Mouse (Mus musculus): Measurements from ENCODE around the gene Cep104.

Gene Cep104

DNA sequence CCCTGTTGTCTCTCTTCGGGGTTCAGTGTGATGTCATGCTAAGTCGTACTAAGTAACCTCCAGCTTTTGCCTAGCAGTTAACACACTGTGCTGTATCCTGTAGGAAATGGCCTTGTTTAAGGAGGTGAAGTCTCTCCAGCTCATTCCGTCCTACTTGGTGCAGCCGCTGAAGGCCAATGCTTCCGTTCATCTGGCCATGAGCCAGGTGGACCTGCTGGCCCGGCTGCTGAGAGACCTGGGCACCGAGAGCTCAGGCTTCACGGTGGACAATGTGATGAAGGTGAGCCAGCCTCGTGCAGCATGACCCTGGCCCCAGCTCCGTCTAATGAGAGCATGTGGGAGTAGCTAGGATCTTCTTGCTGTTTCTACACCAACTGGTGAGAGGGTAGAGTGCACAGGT is 17.7 kb downstream of the Cep104 start:
- no peak for DNase-seq (ENCODE audit: low spot score in 2 of 2)

DNA sequence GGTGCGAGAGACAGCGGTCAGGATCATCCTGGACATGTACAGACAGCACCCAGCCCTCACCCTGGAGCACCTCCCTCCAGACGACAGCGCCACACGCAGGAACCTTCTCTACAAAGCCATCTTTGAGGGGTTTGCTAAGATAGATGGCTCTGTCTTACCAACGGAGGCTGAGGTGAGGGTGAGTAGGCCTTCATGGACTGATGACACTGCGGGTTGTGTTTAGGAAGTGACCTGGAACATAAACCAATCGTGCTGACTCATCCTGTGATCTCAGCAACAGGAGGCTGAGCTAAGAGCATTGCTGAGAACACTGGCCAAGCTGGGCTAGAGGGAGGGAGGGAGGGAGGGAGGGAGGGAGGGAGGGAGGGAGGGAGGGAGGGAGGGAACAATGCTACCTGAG is 18.5 kb downstream of the Cep104 start:
- DNase-seq (ENCODE audit: low spot score in 2 of 2) = no peak

DNA sequence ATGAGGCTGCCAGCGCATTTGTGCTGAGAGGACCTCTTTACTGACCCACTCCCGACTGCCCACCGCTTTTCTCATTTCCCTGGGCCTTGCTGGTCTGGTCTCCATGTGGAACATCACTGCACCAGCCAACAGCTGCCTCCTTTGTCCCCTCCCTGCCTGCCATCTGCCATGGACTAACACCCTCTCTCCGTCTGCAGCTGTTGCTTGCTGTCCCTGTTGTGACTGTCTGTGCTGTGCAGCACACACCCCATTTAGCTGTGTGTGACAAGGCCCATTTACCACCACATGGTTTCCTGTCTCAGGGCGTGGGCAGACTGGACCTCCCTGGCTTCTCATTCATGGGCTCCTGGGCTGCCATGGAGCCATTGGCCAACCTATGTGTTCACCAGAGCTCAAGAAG is 30.5 kb downstream of the Cep104 start:
- DNase-seq (ENCODE audit: low spot score in 2 of 2) = no peak

DNA sequence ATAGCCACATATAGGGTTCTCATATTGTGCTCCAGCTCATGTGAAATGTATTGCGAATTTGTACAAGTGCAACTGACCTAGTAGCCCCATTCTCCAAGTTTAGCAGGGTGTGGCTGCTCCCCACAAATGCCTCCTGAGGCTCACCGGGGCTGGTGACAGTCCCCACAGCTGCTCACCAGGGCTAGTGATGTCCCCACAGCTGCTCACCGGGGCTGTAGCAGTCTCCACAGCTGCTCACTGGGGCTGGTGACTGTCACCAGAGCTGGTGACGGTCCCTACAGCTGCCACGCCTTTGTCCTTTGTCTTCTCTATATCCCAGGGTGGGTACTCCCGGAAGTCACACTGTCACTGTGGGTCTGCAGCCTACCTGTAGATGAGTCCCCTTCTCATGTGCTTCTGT is 31.3 kb downstream of the Cep104 start:
- no peak for DNase-seq (ENCODE audit: low spot score in 2 of 2)

DNA sequence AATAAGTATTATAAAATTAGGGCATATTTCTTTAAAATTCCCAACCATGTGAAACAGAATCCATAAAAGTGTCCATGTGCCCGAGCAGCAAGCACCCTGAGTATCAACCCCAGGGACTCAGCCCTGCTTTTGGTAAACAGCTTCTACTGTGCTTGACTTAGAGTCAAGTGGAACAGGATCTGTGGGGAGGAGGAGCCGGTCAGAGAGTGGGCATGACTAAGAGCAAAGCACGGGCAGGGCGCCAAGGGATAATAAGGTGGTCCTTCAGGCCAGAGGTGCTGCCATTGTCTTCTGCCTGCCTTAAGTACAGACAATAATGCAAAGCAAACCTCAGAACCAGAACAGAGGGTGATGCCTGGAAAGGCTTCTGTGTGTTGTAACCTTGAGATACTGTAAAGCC is 32.8 kb downstream of the Cep104 start:
- no peak for DNase-seq (ENCODE audit: low spot score in 2 of 2)

DNA sequence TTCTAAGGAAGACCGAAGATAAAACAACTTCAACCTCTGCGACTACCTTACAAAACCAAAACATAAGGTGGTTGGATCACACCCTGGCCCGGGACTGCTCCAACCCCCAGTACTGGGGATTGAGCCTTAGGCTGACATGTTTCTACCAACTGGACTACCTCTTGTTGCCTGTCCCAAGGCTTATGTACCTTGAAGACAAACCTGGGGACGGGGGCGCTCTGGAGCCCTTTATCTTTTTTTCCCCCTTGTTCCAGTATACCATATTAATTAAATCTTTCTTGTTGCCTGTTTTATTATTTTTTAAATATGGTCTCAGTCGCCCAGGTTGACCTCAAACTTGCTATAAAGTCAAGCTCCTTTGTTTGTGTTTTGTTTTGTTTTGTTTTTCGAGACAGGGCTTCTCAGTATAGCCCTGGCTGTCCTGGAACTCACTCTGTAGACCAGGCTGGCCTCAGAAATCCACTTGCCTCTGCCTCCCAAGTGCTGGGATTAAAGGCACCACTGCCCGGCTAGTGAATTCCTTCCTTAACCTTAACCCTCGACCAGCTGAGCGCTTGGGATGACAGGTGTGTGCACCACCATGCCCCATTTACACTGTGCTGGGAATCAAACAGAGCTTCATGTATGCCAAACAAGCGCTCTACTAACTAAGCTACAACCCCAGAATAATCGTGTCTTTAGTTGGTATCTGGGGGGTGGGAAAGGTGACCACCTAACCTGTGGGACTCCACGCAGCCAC is 36.1 kb downstream of the Cep104 start:
- DNase-seq (ENCODE audit: low spot score in 2 of 2) = no peak

DNA sequence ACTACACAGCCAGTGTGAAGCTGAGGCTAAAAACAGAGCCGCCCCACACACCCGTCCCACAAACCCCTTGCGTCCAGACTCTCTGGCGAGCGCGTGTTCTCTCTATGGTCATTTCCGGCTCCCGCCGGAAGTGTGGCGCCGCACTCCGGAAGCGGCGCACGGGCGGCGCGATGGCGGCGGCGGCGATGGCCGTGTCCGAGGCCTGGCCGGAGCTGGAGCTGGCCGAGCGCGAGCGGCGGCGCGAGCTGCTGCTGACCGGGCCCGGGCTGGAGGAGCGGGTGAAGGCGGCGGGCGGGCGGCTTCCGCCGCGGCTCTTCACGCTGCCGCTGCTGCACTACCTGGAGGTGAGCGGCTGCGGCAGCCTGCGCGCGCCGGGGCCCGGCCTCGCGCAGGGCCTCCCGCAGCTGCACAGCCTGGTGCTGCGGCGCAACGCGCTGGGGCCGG is 36.7 kb downstream of the Cep104 start, which contains the start of gene Lrrc47:
Lrrc47 (plus strand) TSS at position 86 of the 444 bp plus-strand sequence.
- peak; percentile 67 to 82 for DNase-seq (ENCODE audit: low spot score in 2 of 2)

DNA sequence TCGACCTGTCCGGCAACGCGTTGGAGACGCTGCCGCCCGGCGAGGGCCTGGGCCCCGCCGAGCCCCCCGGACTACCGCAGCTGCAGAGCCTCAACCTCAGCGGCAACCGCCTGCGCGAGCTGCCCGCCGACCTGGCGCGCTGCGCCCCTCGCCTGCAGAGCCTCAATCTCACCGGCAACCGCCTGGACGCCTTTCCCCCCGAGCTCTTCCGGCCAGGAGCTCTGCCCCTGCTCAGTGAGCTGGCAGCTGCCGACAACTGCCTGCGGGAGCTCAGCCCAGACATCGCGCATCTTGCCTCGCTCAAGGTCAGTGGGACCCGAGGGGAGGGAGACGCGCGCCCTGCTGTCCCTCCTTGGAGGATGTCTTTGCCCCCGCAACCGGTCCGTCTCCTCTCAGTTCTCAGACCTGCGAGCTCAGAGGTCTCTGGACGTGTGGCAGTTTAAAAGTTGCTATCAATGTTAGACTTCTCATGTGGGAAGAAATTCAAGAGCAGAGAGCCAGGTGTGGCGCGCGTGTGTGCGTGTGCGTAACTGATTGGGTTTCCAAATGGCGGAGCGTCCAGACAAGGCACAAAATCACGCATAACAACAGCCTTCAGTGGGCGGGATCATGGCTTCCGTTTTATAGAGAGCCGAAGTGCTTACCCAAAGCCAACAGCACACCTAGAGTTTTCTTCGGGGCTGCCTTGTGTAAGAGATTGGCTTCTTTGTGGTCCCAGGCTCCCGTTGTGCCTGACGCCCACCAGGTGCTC is 37.3 kb downstream of the Cep104 start:
- no peak for DNase-seq (ENCODE audit: low spot score in 2 of 2)

DNA sequence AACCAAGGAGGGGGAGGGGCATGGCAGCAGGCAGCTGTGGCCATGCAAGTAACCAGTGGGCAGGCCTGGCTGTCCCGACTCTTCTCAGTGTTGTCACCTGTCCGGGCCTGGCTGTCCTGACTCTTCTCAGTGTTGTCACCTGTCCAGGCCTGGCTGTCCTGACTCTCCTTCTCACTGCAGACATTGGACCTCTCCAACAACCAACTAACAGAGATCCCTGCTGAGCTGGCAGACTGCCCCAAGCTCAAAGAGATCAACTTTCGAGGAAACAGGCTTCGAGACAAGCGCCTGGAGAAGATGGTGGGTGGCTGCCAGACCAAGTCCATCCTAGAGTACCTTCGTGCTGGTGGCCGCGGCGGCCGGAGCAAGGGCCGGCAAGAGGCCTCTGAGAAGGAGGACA is 40.5 kb downstream of the Cep104 start:
- DNase-seq (ENCODE audit: low spot score in 2 of 2) = no peak

DNA sequence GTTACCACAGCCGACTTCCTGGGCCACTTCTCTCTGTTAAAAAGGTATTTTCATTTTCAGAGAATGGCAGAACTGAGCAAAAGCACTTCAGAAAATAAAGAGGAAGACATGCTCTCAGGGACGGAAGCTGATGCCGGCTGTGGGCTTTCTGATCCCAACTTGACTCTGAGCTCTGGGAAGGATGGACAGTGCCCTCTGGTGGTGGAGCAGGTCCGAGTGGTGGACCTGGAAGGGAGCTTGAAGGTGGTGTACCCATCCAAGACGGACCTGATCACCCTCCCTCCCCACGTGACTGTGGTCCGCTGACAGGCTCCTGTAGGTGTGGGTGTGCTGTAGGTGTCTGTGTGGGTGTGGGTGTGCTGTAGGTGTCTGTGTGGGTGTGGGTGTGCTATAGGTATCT is 44.6 kb downstream of the Cep104 start:
- no peak for DNase-seq (ENCODE audit: low spot score in 2 of 2)

DNA sequence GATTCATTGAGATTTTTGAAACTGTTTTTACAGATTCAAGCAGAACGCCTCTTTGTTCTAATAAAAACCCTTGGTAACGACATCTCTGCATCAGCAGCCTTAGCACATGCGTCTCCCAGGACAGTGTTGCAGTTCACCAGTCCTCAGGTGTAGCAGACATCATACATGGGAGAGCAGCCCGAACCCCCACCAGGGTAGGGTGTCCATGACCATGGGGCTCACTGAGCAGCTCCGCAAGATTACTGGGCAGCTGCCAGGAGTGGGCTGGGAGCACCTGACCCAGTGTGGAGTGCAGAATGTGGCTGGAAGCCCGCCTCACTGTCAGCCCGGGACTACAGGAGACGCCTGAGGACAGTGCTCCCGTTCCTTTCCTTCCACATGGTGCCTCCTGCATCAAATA is 46.4 kb downstream of the Cep104 start:
- no peak for DNase-seq (ENCODE audit: low spot score in 2 of 2)

DNA sequence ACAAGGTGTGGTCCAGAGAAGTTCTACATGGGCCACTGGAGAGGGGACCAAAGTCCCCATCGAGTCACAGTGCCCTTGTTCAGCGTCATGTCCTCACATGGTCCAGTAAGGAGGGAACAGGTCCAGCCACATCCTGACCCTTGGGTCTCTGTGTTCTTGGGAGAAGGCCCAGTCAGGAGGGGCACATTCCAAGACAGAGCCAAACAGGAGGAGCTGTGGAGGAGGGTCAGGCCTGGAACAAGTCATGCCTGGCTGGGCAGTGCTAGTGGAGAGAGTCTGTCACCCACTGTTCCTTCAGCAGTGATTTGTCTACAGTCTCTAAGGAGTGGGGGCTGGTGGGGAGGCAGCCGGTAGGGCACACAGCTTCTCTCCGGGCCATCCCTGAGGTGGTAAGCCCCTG is 47.4 kb downstream of the Cep104 start:
- peak in 1 of 2 experiments; percentile 56 for DNase-seq (ENCODE audit: low spot score in 2 of 2)

DNA sequence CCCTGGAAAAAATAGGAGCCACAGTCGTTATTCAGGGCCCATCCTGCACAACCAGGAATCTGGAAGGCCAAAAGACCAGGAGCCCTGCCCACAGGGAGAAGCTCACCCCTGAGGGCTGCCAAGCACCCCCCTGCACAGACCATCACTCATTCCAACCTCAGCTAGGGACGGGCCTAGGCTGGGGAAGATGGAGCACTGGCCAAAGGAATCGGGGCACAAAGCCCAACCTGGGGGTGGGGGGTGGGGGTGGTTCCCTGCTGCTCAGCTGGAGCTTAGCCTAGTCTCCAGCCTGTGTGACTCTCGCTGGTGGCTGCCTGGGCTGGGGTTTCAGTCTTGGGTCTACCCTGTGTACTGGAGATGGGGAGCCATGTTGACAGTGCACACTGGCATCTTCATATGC is 47.9 kb downstream of the Cep104 start:
- DNase-seq (ENCODE audit: low spot score in 2 of 2) = no peak

DNA sequence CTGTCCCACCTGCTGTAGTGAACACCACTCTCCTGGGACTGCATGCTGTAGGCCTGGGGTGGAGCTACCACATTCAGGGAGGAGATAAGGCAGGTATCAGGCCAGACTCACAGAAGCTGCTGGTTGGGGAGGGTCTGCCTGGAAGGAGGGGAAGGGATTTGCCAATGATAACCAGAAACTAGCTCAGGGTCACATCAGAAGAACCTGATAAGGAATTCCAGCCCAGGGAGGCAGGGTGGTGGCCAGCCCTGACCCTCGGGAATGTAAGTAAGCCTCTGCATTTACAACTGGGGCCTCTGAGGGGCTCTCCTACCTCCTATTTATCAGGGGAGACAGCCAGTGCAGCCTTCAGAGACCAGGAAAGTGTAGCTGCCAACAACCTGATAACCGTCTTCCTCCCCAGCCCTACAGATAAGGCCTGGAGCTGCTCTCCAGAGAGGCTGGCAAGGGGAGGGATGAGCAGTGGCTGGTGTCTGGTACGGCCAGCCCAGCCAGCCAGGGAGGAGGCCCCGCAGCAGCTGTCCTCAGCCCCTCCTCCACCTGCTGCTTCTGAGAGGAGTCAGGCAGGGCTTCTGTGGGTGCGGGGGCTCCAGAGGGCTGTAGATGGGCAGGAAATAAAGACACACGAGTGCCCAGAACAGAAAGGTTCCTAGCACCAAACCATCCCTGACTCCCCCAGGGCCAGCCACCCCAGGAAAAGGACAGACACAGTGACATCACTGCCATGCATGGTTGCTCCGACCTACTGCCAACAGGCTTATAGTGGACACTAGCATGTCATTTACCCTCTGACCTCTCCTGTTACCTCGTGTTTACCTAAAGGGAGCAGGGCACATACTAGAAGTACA is 49.0 kb downstream of the Cep104 start:
- no peak for DNase-seq (ENCODE audit: low spot score in 2 of 2)

DNA sequence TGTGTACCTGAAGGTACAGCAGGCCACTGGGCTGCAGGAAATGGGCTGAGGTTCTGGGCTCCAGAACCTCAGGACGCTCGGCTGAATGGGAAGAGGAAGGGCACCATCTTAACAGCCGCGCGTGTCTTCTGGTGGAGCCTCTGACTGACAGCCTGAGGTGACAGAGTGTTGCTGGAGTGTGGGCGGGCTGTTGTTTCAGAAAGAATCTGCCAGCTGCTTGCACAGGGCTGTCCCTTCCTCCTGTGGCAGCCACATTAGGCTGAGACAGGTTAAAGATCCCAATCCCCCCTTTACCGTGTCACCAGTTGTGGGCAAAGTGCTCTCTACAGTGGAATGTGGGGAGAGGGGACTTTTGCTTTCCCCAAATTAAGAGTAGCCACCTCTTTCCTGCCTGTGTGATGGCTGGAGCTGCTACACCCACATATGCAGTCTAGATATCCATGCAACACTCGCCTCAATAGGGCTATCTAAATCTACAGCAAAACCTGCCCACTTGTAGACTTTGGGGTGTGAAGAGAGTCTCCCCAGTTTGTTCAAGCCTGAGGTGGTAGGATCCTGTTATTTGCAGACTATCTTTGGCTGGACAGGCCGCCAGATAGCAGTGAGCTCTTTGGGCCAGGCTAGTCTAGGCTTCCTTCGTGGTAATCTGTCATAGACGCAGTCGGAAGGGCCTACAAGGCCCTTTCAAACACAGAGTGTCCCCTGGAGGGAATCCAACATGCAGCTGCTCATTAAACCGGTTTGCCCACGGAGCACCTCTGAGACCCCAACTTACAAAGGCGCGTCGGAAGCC is 49.9 kb downstream of the Cep104 start:
- no peak for DNase-seq (ENCODE audit: low spot score in 2 of 2)

DNA sequence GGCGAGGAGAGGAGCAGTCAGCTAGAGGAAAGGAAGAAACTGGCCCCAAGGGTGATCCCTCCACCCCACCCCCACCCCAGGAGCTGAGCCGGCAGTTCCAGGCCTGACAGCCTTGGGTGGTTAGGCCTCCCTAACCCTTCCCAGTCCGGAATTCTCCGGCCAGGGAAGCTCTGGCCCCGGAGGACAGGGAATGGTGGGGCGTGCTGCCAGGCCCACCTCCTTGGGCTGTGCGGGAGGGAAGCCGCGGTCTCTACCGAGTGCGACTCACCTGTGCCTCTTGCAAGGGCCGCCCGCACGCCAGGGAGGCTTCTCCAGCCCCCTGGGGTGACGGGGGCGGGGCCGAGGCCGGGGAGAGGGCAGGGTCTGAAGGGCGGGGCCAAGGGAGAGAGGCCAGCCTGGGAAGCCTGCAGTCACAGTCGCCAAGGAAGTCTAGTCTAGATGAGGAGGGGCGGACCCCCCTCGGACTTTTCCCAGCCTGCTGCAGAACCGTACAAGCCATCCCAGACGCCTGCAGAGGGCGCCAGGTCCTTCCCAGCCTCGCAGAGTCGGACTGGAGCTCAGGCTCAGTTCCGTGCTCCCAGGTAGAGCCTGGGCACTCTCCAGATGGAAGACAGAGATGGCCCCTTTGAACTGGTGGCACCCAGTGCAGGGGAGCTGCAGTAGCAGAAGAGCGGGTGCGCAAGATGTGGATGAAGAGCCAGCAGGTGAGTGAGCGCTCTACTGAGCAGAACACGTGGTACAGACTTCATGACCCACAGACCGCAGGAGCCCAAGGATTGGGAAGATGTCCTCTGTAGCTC is 50.8 kb downstream of the Cep104 start, which contains the start of gene Smim1:
Smim1 (minus strand) TSS at position 590 of the 800 bp plus-strand sequence.
- DNase-seq (ENCODE audit: low spot score in 2 of 2) = peak; percentile 61 to 75

DNA sequence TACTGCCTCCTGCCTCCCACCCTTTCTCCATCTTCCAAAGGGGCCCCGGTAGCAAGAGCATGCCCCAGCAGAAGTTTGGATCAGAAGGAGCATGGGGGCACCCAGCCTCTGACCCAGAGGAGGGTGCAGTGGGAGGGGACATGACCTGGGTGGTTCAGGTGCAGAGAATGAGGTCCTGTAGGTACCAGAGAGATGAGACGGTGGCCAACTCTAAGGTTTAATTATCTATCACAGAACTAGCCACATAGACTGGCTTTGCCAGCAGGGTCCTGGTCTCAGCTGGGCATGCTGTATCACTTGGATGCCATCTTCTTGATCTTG is 51.4 kb downstream of the Cep104 start:
- DNase-seq (ENCODE audit: low spot score in 2 of 2) = no peak

DNA sequence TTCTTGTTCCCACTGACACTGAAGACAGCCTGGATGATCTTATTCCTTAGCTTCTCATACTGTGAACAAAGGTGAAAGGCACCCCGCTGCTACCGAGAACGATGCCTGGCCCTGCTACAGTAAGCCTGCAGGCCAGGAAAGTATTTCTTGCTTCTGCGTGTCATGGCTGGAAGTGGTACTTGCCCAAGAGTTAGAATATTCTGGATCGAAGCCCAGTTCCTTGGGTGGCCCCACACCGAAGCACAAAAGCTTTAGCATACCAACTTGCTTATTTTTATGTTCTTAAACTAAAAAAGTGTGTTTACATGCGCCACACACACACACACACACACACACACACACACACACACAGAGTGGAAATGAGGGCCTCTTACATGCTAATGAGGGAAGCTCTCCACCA is 53.1 kb downstream of the Cep104 start:
- DNase-seq (ENCODE audit: low spot score in 2 of 2) = no peak

DNA sequence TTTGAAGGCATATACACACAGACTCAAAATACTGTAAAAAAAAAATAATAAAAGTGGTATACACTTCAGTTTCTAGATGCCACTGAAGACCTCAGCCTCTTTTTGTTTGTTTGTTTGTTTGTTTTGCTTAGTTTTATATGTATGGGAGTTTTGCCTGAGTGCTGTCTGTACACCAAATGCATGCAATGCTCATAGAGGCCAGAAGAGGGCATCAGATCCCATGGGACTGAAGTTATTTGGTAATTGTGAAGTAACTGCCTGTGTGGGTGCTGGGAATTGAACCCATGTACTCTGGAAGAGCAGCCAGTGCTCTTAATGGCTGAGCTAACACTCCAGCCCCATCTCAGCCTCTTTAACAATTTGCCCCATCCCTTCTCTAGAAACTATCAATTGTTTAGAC is 53.7 kb downstream of the Cep104 start:
- no peak for DNase-seq (ENCODE audit: low spot score in 2 of 2)

DNA sequence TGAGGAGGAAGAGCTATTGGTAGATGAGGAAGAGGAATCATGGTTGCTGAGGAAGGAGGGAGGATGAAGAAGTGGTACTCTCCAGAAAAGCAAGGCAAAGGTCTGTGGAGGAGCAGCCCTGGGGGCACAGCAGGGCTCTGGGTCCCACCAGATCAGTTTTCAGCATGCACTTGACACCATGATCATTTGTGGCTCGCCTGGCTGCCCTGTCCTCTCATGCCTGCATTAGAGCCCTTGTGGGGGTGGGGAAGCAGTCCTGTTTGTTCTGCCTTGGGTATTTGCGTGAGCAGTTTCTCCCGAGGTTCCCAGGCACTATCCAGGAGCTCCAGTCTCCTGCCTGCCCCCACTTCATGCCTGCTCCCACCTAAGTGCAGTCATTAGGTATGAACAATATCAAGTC is 62.1 kb downstream of the Cep104 start:
- DNase-seq (ENCODE audit: low spot score in 2 of 2) = no peak

DNA sequence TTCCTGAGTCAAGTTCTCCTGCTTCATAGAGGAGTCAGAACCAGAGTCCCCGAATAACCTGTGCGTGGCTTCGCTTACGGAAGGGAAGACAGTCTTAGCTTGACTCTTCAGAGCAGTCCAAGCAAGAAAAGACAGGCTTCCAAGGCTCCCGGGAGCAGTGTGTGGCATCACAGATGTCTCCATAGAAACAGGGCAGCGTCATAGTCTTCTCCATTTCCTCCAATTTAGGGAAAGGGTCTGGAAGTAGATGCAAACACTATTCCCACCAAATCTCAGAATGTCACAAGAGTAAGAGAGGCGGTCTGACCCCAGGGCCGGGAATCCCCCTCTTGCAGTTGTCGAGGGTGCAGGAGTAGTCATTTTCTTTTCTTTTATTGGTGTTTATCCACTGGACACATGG is 67.6 kb downstream of the Cep104 start, which contains the start of gene Ccdc27:
Ccdc27 (minus strand) TSS at position 101 of the 400 bp plus-strand sequence.
- no peak for DNase-seq (ENCODE audit: low spot score in 2 of 2)
